Mouse (Mus musculus): Measurements from ENCODE around the gene Vmn1r202. TPM values are rescaled to one million over a fixed set of nuclear protein-coding genes. Genes with fewer than 3 reads are reported as not detected.
"Not testable (repeated sequence)": the region's sequence is repeated elsewhere in the genome, so short reads cannot be mapped to it uniquely, and the experiment has no call there.

Vmn1r202 gene
- 0.03 TPM in 1 of 2 replicates, not detected in the other for polyA plus RNA-seq (2015; fragmentation: Nextera tagmentation; extraction: Ambion mirVana)

GRCm38 (mm10) chr13:22505281-22505680 lies at the start of gene Vmn1r202:
Gene Vmn1r202 (minus strand): TSS chr13:22505381.
- no peak for ATAC-seq (replicated peaks)
- no peaks in the 10 kb centered on the region for H3K36me3 ChIP-seq (replicated peaks)

GRCm38 (mm10) chr13:22552898-22553297 lies 47.7 kb upstream of the Vmn1r202 start, which contains the start of gene Vmn1r204:
Gene Vmn1r204 (plus strand): TSS chr13:22553198.
- ATAC-seq (replicated peaks); H3K4me1 ChIP-seq; H3K4me3 ChIP-seq; H3K9ac ChIP-seq; H3K27me3 ChIP-seq (replicated peaks); H3K4me2 ChIP-seq; H3K36me3 ChIP-seq (replicated peaks); H3K9me3 ChIP-seq; H3K27ac ChIP-seq: not testable (repeated sequence)
- 71% methylated on average over 1 of the region's 1 CpGs for WGBS

More at GRCm38 (mm10) chr13:22505281-22505680, at the start of gene Vmn1r202:
- Histone ChIP-seq H3K4me1 (no peaks in the 10 kb centered on the region), H3K9me3 (no peaks in the 10 kb centered on the region), H3K27me3 (replicated peaks) (no peaks in the 10 kb centered on the region), H3K27ac (no peak within 1 kb of the TSS), H3K4me2 (no peak within 1 kb of the TSS), H3K4me3 (no peak within 1 kb of the TSS), H3K9ac (no peak within 1 kb of the TSS)

GRCm38 (mm10) chr13:22517814-22518213 lies 12.6 kb upstream of the Vmn1r202 start, which contains the start of gene Vmn1r203:
Gene Vmn1r203 (plus strand): TSS chr13:22518114.
- no peak within 1 kb of the TSS for H3K9ac ChIP-seq
- H3K4me3 ChIP-seq: no peak within 1 kb of the TSS
- no peaks in the 10 kb centered on the region for H3K4me1 ChIP-seq
- H3K4me2 ChIP-seq: no peak within 1 kb of the TSS
- no peaks in the 10 kb centered on the region for H3K9me3 ChIP-seq
- H3K36me3 ChIP-seq (replicated peaks): no peaks in the 10 kb centered on the region
- no peak for ATAC-seq (replicated peaks)
- H3K27me3 ChIP-seq (replicated peaks): no peaks in the 10 kb centered on the region
- H3K27ac ChIP-seq: no peak within 1 kb of the TSS

GRCm38 (mm10) chr13:22502431-22502830 lies 2.8 kb downstream of the Vmn1r202 start:
- H3K4me1 ChIP-seq: no peaks in the 10 kb centered on the region
- no peaks in the 10 kb centered on the region for H3K9me3 ChIP-seq
- no peak overlapping the region for H3K4me2 ChIP-seq
- no peak for ATAC-seq (replicated peaks)
- no peak overlapping the region for H3K4me3 ChIP-seq
- 32% methylated on average over 3 of the region's 3 CpGs for WGBS
- H3K27me3 ChIP-seq (replicated peaks): no peaks in the 10 kb centered on the region
- no peaks in the 10 kb centered on the region for H3K36me3 ChIP-seq (replicated peaks)
- no peak overlapping the region for H3K9ac ChIP-seq
- H3K27ac ChIP-seq: no peak overlapping the region

- Histone ChIP-seq H3K9ac (no peak within 1 kb of the TSS), H3K27ac (no peak within 1 kb of the TSS), H3K4me3 (no peak within 1 kb of the TSS), H3K36me3 (replicated peaks) (no peaks in the 10 kb centered on the region), H3K27me3 (replicated peaks) (no peaks in the 10 kb centered on the region), H3K4me2 (no peak within 1 kb of the TSS), H3K9me3 (no peaks in the 10 kb centered on the region), H3K4me1 (no peaks in the 10 kb centered on the region)
- no peak for ATAC-seq (replicated peaks)
- WGBS: 78% methylated on average over 1 of the region's 1 CpGs
Measured at GRCm38 (mm10) chr13:22471623-22472022, 33.6 kb downstream of the Vmn1r202 start, which contains the start of gene Vmn1r201. Gene Vmn1r201 (plus strand): TSS chr13:22471923.

- Histone ChIP-seq H3K9me3 (no peaks in the 10 kb centered on the region), H3K27me3 (replicated peaks) (no peaks in the 10 kb centered on the region), H3K36me3 (replicated peaks) (no peaks in the 10 kb centered on the region), H3K9ac (no peak overlapping the region), H3K27ac (no peak overlapping the region), H3K4me1 (no peaks in the 10 kb centered on the region), H3K4me3 (no peak overlapping the region), H3K4me2 (no peak overlapping the region)
- no peak for ATAC-seq (replicated peaks)
Measured at GRCm38 (mm10) chr13:22455145-22455544, 50.0 kb downstream of the Vmn1r202 start.

Other genes with a start within 250 kb of the Vmn1r202 start
- gene Vmn1r195, start 234.9 kb downstream of the Vmn1r202 start, polyA plus RNA-seq (2015; fragmentation: Nextera tagmentation; extraction: Ambion mirVana): not detected in 2 replicates
- not detected in 2 replicates for gene Vmn1r196, start 215.5 kb downstream of the Vmn1r202 start, polyA plus RNA-seq (2015; fragmentation: Nextera tagmentation; extraction: Ambion mirVana)
- gene Vmn1r197, start 180.8 kb downstream of the Vmn1r202 start, polyA plus RNA-seq (2015; fragmentation: Nextera tagmentation; extraction: Ambion mirVana): not detected in 2 replicates
- not detected in 2 replicates for gene Vmn1r198, start 155.0 kb downstream of the Vmn1r202 start, polyA plus RNA-seq (2015; fragmentation: Nextera tagmentation; extraction: Ambion mirVana)
- gene Vmn1r199, start 125.6 kb downstream of the Vmn1r202 start, polyA plus RNA-seq (2015; fragmentation: Nextera tagmentation; extraction: Ambion mirVana): not detected in 2 replicates
- gene Vmn1r200, start 115.0 kb downstream of the Vmn1r202 start, polyA plus RNA-seq (2015; fragmentation: Nextera tagmentation; extraction: Ambion mirVana): 0.05 TPM in 1 of 2 replicates, not detected in the other
- gene Vmn1r201, start 33.5 kb downstream of the Vmn1r202 start, polyA plus RNA-seq (2015; fragmentation: Nextera tagmentation; extraction: Ambion mirVana): not detected in 2 replicates
- not detected in 2 replicates for gene Vmn1r203, start 12.7 kb upstream of the Vmn1r202 start, polyA plus RNA-seq (2015; fragmentation: Nextera tagmentation; extraction: Ambion mirVana)
- gene Vmn1r204, start 47.8 kb upstream of the Vmn1r202 start, polyA plus RNA-seq (2015; fragmentation: Nextera tagmentation; extraction: Ambion mirVana): not detected in 2 replicates
- not detected in 2 replicates for gene Vmn1r205, start 87.6 kb upstream of the Vmn1r202 start, polyA plus RNA-seq (2015; fragmentation: Nextera tagmentation; extraction: Ambion mirVana)
- not detected in 2 replicates for gene Vmn1r206, start 118.9 kb upstream of the Vmn1r202 start, polyA plus RNA-seq (2015; fragmentation: Nextera tagmentation; extraction: Ambion mirVana)
- gene Vmn1r207-ps, start 224.2 kb upstream of the Vmn1r202 start, polyA plus RNA-seq (2015; fragmentation: Nextera tagmentation; extraction: Ambion mirVana): not detected in 2 replicates

Measured in midbrain, embryonic 15.5 days (tissue).